Mouse (Mus musculus) small intestine, adult 2 months (tissue): Measurements from ENCODE around the gene Slamf9. TPM values are rescaled to one million over a fixed set of nuclear protein-coding genes. Genes with fewer than 3 reads are reported as not detected.

Source experiments
- H3K27ac ChIP-seq: fragments of 200-500 bp; 2 replicates; pipeline ENCODE4 v1.5.1; 2012; ENCODE audit warnings: low read depth, low read length, control low read depth, inconsistent platforms; ENCODE audit not compliant: insufficient read depth
- H3K27me3 ChIP-seq: fragments of 200-500 bp; 2 replicates; pipeline ENCODE4 v1.6.1; 2012; ENCODE audit warnings: mild to moderate bottlenecking, moderate library complexity, low read length, inconsistent platforms; ENCODE audit not compliant: control insufficient read depth, insufficient read depth
- H3K36me3 ChIP-seq: fragments of 200-500 bp; 2 replicates; pipeline ENCODE4 v1.6.1; 2012; ENCODE audit warnings: mild to moderate bottlenecking, low read length, control low read depth, inconsistent platforms; ENCODE audit not compliant: control insufficient read depth, insufficient read depth
- H3K4me1 ChIP-seq: fragments of 200-500 bp; 2 replicates; pipeline ENCODE4 v1.6.1; 2012; ENCODE audit warnings: low read length, inconsistent platforms, mixed read lengths; ENCODE audit not compliant: control insufficient read depth, insufficient read depth, insufficient read length
- H3K4me3 ChIP-seq: fragments of 200-500 bp; 2 replicates; pipeline ENCODE4 v1.5.1; 2012; ENCODE audit warnings: low read depth, mild to moderate bottlenecking, control low read depth, inconsistent platforms, low read length, moderate library complexity
- CTCF ChIP-seq: fragments of 200-500 bp; IDR thresholded peaks from 2 replicates; pipeline ENCODE4 v1.5.1; 2012; ENCODE audit warnings: low read depth, mild to moderate bottlenecking, control low read depth, inconsistent platforms, low read length, moderate library complexity, mixed read lengths; ENCODE audit not compliant: insufficient replicate concordance, insufficient read length; ENCODE audit errors: extremely low read depth
- POLR2A ChIP-seq: fragments of 200-500 bp; IDR thresholded peaks from 2 replicates; pipeline ENCODE4 v1.6.1; 2012; ENCODE audit warnings: low read depth, mild to moderate bottlenecking, control low read depth, inconsistent platforms, low read length, moderate library complexity
- WGBS: fragments of 180-500 bp; shearing (Covaris S2); methylation state at CpG from one replicate; pipeline ENCODE4 v1.1.7; 2018; 5-methylcytosine and 5-hydroxymethylcytosine counted together
- polyA plus RNA-seq: library from polyadenylated mRNA; depleted of rRNA; stranded (reverse); fragments of >200 nt; gene quantifications from 2 replicates; pipeline ENCODE4 v1.2.3, GENCODE M21; 2012; rRNA removed

The Slamf9 gene
- polyA plus RNA-seq, 1 experiment: 2.1 TPM

DNA sequence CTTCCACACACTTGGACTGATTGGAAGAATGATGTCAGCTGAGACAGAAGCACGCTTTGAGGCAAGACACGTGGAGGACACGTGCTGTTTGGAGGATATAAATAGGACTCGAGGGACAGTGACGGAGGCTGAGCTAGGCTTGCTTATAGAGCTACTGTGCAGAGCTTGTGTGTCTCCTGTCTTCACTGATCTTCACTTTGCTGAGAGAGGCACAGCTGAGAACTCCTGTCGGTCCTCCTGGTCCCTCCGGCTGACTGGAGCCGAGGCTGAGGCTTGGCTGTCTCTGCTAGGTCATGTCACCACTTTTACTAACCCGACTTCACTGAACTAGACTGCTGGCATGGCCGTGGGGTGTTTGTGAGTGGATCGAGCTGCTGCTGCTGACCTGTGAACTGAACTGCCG, 48.5 kb downstream of the Slamf9 start:
- Histone ChIP-seq H3K36me3 (no peaks in the 10 kb centered on the region), H3K4me3 (no peak overlapping the region), H3K4me1 (peaks cover 9% of the 10 kb centered on the region; the same call in 1 of the 2 replicates), H3K27ac (no peak overlapping the region), H3K27me3 (no peaks in the 10 kb centered on the region)
- TF ChIP-seq POLR2A: no peak
- TF ChIP-seq CTCF: no peak
- 74% methylated on average over 12 of the region's 12 CpGs for WGBS

DNA sequence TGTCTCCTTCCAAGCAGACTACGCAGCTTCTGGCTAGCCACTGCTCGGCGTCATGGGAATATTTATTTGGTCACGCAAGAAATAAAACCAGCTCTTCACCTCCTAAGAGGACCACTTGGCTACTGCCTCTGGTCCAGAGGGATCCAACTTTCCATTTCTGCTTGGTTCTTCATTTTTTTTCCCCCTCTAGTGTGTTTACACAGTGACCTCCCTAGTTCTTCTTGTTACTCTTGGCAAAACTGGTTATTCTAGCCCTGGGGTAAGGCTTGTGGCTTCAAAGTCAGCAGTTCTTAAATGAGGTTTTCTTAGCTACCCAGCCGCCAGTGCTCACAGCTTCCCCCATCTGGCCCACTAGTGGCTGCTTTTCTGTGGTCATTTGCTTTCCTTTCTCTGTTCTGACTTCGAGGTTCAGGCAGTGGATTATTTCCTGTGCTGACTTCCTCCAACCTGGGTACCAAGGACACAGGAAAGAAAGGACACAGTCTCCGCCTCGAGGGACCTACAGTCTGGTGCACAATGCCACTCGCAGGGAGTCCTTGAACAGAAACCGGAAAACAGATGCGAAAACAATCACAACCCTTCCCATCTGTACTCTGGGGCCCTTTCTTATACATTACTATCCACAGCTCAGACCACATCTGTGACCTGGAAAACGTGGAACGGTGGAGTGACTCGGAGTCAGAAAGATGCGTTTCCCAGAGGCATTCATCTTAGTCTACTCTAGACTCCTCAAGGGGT, 50.0 kb downstream of the Slamf9 start:
- H3K27ac ChIP-seq: peak overlapping the region; percentile 53
- H3K36me3 ChIP-seq: no peaks in the 10 kb centered on the region
- TF ChIP-seq POLR2A: no peak
- peak; percentile 15; the same call in 1 of the 2 replicates for TF ChIP-seq CTCF
- no peaks in the 10 kb centered on the region for H3K27me3 ChIP-seq
- 0 out of 2 replicates have a peak overlapping the region, but pooled peaks have one; percentile 2 for H3K4me3 ChIP-seq
- H3K4me1 ChIP-seq: peaks cover 9% of the 10 kb centered on the region; the same call in 1 of the 2 replicates
- 29% methylated on average over 15 of the region's 15 CpGs for WGBS

DNA sequence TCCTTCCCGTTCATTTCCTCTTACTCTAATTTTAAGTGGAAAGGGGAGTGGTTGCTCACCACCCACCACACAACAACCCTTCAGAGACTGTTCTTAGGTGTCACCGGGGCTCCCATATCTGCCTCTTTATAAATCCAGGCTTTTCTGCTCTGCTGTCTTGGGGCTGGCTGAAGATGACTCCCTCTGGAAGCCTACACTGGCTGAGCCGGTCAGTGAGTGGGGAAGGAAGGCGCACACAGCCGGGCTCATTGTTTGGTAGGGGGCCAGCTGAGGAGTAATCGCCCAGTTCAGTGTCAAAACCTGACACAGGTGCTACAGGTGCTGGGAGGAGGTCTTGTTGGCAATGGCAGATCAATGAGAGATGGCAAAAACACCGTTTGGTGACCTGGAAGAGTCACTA, 50.8 kb downstream of the Slamf9 start:
- Histone ChIP-seq H3K4me3 (no peak overlapping the region), H3K36me3 (no peaks in the 10 kb centered on the region), H3K27ac (0 out of 2 replicates have a peak overlapping the region, but pooled peaks have one; percentile 50), H3K27me3 (no peaks in the 10 kb centered on the region), H3K4me1 (peaks cover 13% of the 10 kb centered on the region; the same call in 1 of the 2 replicates)
- no peak for TF ChIP-seq CTCF
- no peak for TF ChIP-seq POLR2A
- WGBS: 63% methylated on average over 7 of the region's 7 CpGs

DNA sequence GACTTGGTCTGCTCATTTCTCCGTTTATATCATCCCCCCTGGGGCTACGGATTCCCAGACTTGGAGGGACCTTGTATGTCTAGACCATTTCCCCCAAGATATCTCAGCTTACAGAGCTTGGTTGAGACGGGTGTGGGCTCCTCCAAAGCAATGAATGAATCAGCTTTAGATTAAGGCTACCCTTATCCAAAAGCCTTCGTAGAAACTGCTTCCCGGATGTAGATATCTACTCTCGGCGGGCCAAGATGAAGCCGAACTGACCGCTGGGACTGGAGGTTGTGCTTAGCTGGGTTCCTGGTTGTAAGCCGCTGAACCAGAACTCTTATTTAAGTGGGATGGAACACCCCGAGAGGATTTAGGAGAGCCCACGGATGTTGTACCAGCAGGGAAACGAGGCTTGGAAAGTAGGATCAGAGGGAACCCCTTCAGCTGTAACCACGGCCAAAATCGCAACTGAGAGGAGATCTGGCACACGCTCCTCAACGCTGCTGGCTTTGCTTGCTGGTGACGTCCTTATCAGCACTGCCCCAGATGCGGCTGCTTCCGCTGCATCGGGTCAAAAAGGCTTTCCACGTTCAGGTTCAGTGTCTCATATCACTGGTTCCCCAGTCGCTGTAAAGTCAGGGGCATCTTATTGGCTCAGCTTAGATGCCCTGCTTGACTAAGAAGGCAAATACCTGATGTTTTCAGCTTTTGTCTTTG, 51.4 kb downstream of the Slamf9 start:
- H3K4me1 ChIP-seq: peaks cover 7% of the 10 kb centered on the region; the same call in 1 of the 2 replicates
- H3K27ac ChIP-seq: peak overlapping the region; percentile 50; the same call in 1 of the 2 replicates
- whole genome bisulfite sequencing: 31% methylated on average over 23 of the region's 23 CpGs
- no peaks in the 10 kb centered on the region for H3K36me3 ChIP-seq
- peak overlapping the region; percentile 43 for H3K4me3 ChIP-seq
- TF ChIP-seq POLR2A (no peak), CTCF (no peak)
- no peaks in the 10 kb centered on the region for H3K27me3 ChIP-seq

DNA sequence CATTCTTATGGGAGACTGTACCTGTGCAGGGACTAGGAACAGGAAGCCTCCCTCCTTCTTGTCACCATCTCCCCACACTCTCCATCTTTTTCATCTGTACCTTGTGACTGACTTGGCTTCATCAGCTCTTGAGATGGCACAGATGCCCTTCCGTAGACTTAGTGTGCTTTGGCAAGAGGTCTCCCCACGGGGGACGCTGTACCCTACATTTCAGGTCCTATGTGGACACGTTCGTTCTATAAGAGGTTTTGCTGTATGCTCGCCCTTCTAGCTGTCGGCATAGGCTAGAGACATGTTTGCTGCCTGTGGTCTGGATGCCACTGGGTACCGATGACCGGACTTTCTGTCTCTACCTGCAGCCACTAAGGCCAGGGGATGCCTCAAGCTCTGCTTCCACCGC, 52.3 kb downstream of the Slamf9 start:
- no peak for TF ChIP-seq POLR2A
- no peak for TF ChIP-seq CTCF
- Histone ChIP-seq H3K4me1 (peaks cover 8% of the 10 kb centered on the region; the same call in 1 of the 2 replicates), H3K4me3 (no peak overlapping the region), H3K36me3 (no peaks in the 10 kb centered on the region), H3K27ac (no peak overlapping the region), H3K27me3 (peaks cover 3% of the 10 kb centered on the region; the same call in 1 of the 2 replicates)
- 96% methylated on average over 10 of the region's 10 CpGs for whole genome bisulfite sequencing

Other genes starting within 250 kb of the Slamf9 start
- gene Atp1a4, start 216.9 kb upstream of the Slamf9 start, polyA plus RNA-seq: not detected in 2 replicates
- gene Igsf8, start 213.7 kb upstream of the Slamf9 start, polyA plus RNA-seq: 52.7 and 90.8 TPM in 2 replicates
- gene Atp1a2, start 177.3 kb upstream of the Slamf9 start, polyA plus RNA-seq: 2.7 and 3.5 TPM in 2 replicates
- 0.25 TPM in 1 of 2 replicates, not detected in the other for gene Kcnj9, start 146.0 kb upstream of the Slamf9 start, polyA plus RNA-seq
- 0.44 and 0.65 TPM in 2 replicates for gene Kcnj10, start 134.1 kb upstream of the Slamf9 start, polyA plus RNA-seq
- gene Pigm, start 98.8 kb upstream of the Slamf9 start, polyA plus RNA-seq: 3.5 and 4.8 TPM in 2 replicates
- gene Igsf9, start 6.4 kb downstream of the Slamf9 start, polyA plus RNA-seq: 145 and 516 TPM in 2 replicates
- gene Tagln2, start 24.7 kb downstream of the Slamf9 start, polyA plus RNA-seq: 149 and 284 TPM in 2 replicates
- gene Cfap45, start 45.4 kb downstream of the Slamf9 start, polyA plus RNA-seq: 0.29 and 1.3 TPM in 2 replicates
- 0.35 and 1.0 TPM in 2 replicates for gene Vsig8, start 80.6 kb downstream of the Slamf9 start, polyA plus RNA-seq
- gene Slamf8, start 115.2 kb downstream of the Slamf9 start, polyA plus RNA-seq: 3.1 and 4.4 TPM in 2 replicates
- not detected in 2 replicates for gene Fcrl6, start 127.2 kb downstream of the Slamf9 start, polyA plus RNA-seq
- 12.6 and 14.4 TPM in 2 replicates for gene Dusp23, start 157.6 kb downstream of the Slamf9 start, polyA plus RNA-seq
- gene Crp, start 222.7 kb downstream of the Slamf9 start, polyA plus RNA-seq: 0.15 TPM in 1 of 2 replicates, not detected in the other